ENCODE assay signal across 7 mouse cellular contexts in genomic region chr2:126563411-126564105, GRCm38 (mm10). TPM values are rescaled to one million over a fixed set of nuclear protein-coding genes. Genes with fewer than 3 reads are reported as not detected.
DNase-seq lines count a peak whose midpoint lies in the region; ATAC-seq and TF ChIP-seq lines count a peak whose summit lies in the region.

No protein-coding gene starts in this region.

- H3K36me3 ChIP-seq in lung, embryonic 14.5 days (ENCODE audit: insufficient read depth) = no peaks in the 10 kb centered on the region

- no peak overlapping the region for H3K27ac ChIP-seq in lung, embryonic 14.5 days (ENCODE audit: low read depth)

- 57% methylated on average over 17 of the region's 17 CpGs for WGBS in lung, embryonic 14.5 days

- no peak for TF ChIP-seq CTCF in Patski (IDR thresholded peaks at IDR 0.05)
- TF ChIP-seq CTCF in lung, embryonic 14.5 days (IDR thresholded peaks at IDR 0.05; ENCODE audit: low read depth) = no peak

- POLR2A ChIA-PET in Patski (lab: Charles Lee) = no interaction called here

- in situ Hi-C loops in Patski (cut with MboI; ENCODE audit: low pct_unique_long_range_greater_than_20kb) = no loop called here

- peak; percentile 47 for DNase-seq in kidney, postnatal 10 days
- no peak for DNase-seq in kidney, adult 9 months
- peak; percentile 33 for DNase-seq in Patski (ENCODE audit: low read depth, low spot score)
- peak; percentile 26 for DNase-seq in fibroblast of lung, adult 2 months (ENCODE audit: low read depth)
- peak; percentile 84 for DNase-seq in lung, embryonic 14.5 days
- no peak for DNase-seq in cerebellum, postnatal 4 days (ENCODE audit: low spot score in 2 of 2)

- H3K9me3 ChIP-seq in lung, embryonic 14.5 days (ENCODE audit: low read depth, low read length) = no peaks in the 10 kb centered on the region

- CTCF ChIA-PET in Patski (lab: Charles Lee) = no interaction called here

- H3K4me3 ChIP-seq in lung, embryonic 14.5 days (ENCODE audit: low read depth, low read length) = no peak overlapping the region

- H3K4me1 ChIP-seq in lung, embryonic 14.5 days (ENCODE audit: insufficient read depth) = no peaks in the 10 kb centered on the region

- no peak overlapping the region for H3K4me2 ChIP-seq in lung, embryonic 14.5 days

- peaks cover 30% of the 10 kb centered on the region for H3K27me3 ChIP-seq in Patski
- H3K27me3 ChIP-seq in lung, embryonic 14.5 days (ENCODE audit: insufficient read depth, low read length) = no peaks in the 10 kb centered on the region

- H3K9ac ChIP-seq in lung, embryonic 14.5 days = no peak overlapping the region

- ATAC-seq in Patski = peak; percentile 12
- ATAC-seq in lung, embryonic 14.5 days (ENCODE audit: insufficient read depth) = peak; percentile 54; the same call in 1 of the 2 replicates
- no peak for ATAC-seq in activated CD4-positive, CD25-positive, alpha-beta regulatory T cell, adult 4 months

RNA-seq across cellular contexts. Expression of gene Slc27a2, which starts 11.4 kb away (rescaled TPM):
- polyA plus RNA-seq in Patski (2021) = not detected
- polyA plus RNA-seq in lung, embryonic 14.5 days (2014; fragmentation: Nextera tagmentation; extraction: Ambion mirVana) = 1.3 TPM in 2 replicates
- not detected for polyA plus RNA-seq in activated CD4-positive, CD25-positive, alpha-beta regulatory T cell, adult 4 months (2017; shearing (Covaris generic))

RNA-seq across cellular contexts. Expression of gene Hdc, which starts 55.5 kb away (rescaled TPM):
- polyA plus RNA-seq in Patski (2021) = 0.12 TPM
- 1.4 and 2.1 TPM in 2 replicates for polyA plus RNA-seq in lung, embryonic 14.5 days (2014; fragmentation: Nextera tagmentation; extraction: Ambion mirVana)
- 1 to 10 TPM in 1 of 2 experiments, under 1 TPM in 1; 0.19 to 1.2 TPM for polyA plus RNA-seq in activated CD4-positive, CD25-positive, alpha-beta regulatory T cell, adult 4 months (2017; shearing (Covaris generic))

Comparison
In these comparisons a context has a peak if more than half of its experiments do, and no peak if none do; other contexts are left out.
1. DNase-seq: peak in kidney, postnatal 10 days (single experiment), Patski (single experiment), fibroblast of lung, adult 2 months (single experiment) and lung, embryonic 14.5 days (single experiment); none in kidney, adult 9 months (single experiment) and cerebellum, postnatal 4 days (0 of 2).